Mouse (Mus musculus) kidney, adult 8-10 months (tissue): ENCODE measurements at regions not wholly inside any gene's neighbourhood (a gene's known extent, or its start where the extent isn't known, plus 50 kb on each side); places are given as distances from the start of the nearest gene placed in this dataset.
A peak's percentile ranks its signal among the peaks of the same experiment; 100 is the strongest.

Experiments
- DNase-seq, 2 experiments: peaks; one replicate each; pipeline ENCODE4 v3.0.0; 2022

- DNase-seq = no peak
Measured at GRCm38 (mm10) chr2:161339327-161340001, 230.6 kb upstream of the Chd6 start.

GRCm38 (mm10) chr2:161338953-161339326 lies 230.1 kb upstream of the Chd6 start:
- DNase-seq = peak in 1 of 2 experiments; percentile 7

GRCm38 (mm10) chr2:161332653-161333052 lies 223.8 kb upstream of the Chd6 start:
- peak; percentile 41 to 52 for DNase-seq

- DNase-seq = no peak
Measured at GRCm38 (mm10) chr2:161331850-161332365, 223.0 kb upstream of the Chd6 start.

- DNase-seq = no peak
Measured at GRCm38 (mm10) chr2:161302796-161303195, 193.9 kb upstream of the Chd6 start.

GRCm38 (mm10) chr2:161268861-161269413 lies 160.1 kb upstream of the Chd6 start:
- no peak for DNase-seq

- no peak for DNase-seq
Measured at GRCm38 (mm10) chr2:161266476-161266875, 157.6 kb upstream of the Chd6 start.

GRCm38 (mm10) chr2:161265211-161265610 lies 156.3 kb upstream of the Chd6 start:
- peak; percentile 23 to 31 for DNase-seq

- DNase-seq = no peak
Measured at GRCm38 (mm10) chr2:161252761-161253160, 143.9 kb upstream of the Chd6 start.

GRCm38 (mm10) chr2:161241665-161242064 lies 132.8 kb upstream of the Chd6 start:
- no peak for DNase-seq

GRCm38 (mm10) chr2:161237280-161237819 lies 128.5 kb upstream of the Chd6 start:
- DNase-seq = no peak

GRCm38 (mm10) chr2:161233155-161233741 lies 124.4 kb upstream of the Chd6 start:
- DNase-seq = no peak

GRCm38 (mm10) chr2:161231405-161231804 lies 122.5 kb upstream of the Chd6 start:
- no peak for DNase-seq

- no peak for DNase-seq
Measured at GRCm38 (mm10) chr2:161215736-161216135, 106.9 kb upstream of the Chd6 start.

GRCm38 (mm10) chr2:161214681-161215458 lies 106.0 kb upstream of the Chd6 start:
- DNase-seq = peak; percentile 62 to 79

GRCm38 (mm10) chr2:161212322-161212882 lies 103.5 kb upstream of the Chd6 start:
- DNase-seq = no peak

- no peak for DNase-seq
Measured at GRCm38 (mm10) chr2:161196713-161197372, 88.0 kb upstream of the Chd6 start.

GRCm38 (mm10) chr2:161187516-161187915 lies 78.6 kb upstream of the Chd6 start:
- no peak for DNase-seq

GRCm38 (mm10) chr2:161185122-161185521 lies 76.2 kb upstream of the Chd6 start:
- no peak for DNase-seq

GRCm38 (mm10) chr2:161177355-161178021 lies 68.6 kb upstream of the Chd6 start:
- DNase-seq = peak; percentile 78 to 83

GRCm38 (mm10) chr2:161166681-161167080 lies 57.8 kb upstream of the Chd6 start:
- DNase-seq = no peak

GRCm38 (mm10) chr2:161165495-161165894 lies 56.6 kb upstream of the Chd6 start:
- no peak for DNase-seq
